9 mouse cellular contexts compared by ENCODE assay signal in the genomic region with DNA sequence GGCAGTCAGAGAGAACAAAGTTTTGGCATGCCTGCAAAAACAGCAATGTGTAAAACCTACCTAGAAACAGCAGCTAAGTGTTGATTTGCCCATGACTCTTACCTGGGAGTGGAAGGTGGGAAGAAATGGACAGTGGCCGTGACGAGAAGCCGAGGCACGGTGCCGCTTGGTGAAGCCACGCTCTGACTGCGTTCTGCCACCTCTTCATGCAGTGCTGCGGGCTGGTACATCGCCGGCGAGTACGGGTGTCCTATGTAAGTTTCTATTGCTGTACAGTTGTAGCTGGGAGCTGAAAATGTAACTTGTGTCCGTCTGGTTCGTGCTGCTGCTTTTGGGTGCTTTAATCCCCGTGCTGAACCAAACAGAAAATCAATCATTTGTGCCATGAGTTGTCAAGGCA.
A peak's percentile ranks its signal among the peaks of the same experiment; 100 is the strongest.
DNase-seq lines count a peak whose midpoint lies in the region; ATAC-seq and TF ChIP-seq lines count a peak whose summit lies in the region.
"Had no signal": no experiment of that assay in that cellular context is flagged by ENCODE, and none has a peak within 500 bp of the region (broad histone marks: within the 10 kb centered on the region; RNA-seq: fewer than 3 reads in every experiment).

No protein-coding gene starts in this region.

- H3K4me1 ChIP-seq in cerebellum, adult 2 months (ENCODE audit: control insufficient read depth, insufficient read depth, low read length): no peaks in the 10 kb centered on the region
- H3K4me1 ChIP-seq in hindbrain, embryonic 11.5 days (replicated peaks; ENCODE audit: control insufficient read depth, insufficient read depth, low read length): no peaks in the 10 kb centered on the region
- H3K4me1 ChIP-seq in midbrain, embryonic 14.5 days (ENCODE audit: control insufficient read depth, insufficient read depth, low read length): peaks cover 2% of the 10 kb centered on the region; the same call in 1 of the 2 replicates

- H3K36me3 ChIP-seq in hindbrain, embryonic 11.5 days (ENCODE audit: control insufficient read depth, insufficient read depth, low read length): no peaks in the 10 kb centered on the region
- H3K36me3 ChIP-seq in midbrain, embryonic 14.5 days (ENCODE audit: control insufficient read depth, insufficient read depth, low read length): no peaks in the 10 kb centered on the region

- no peak for TF ChIP-seq CTCF in cerebellum, adult 2 months (IDR thresholded peaks at IDR 0.05; ENCODE audit: borderline replicate concordance, insufficient read depth, low read depth, low read length)

- H3K27me3 ChIP-seq in cerebellum, adult 2 months (ENCODE audit: control insufficient read depth, insufficient read depth, low read length): no peaks in the 10 kb centered on the region
- H3K27me3 ChIP-seq in hindbrain, embryonic 11.5 days (ENCODE audit: control insufficient read depth, insufficient read depth, low read length): no peaks in the 10 kb centered on the region
- no peaks in the 10 kb centered on the region for H3K27me3 ChIP-seq in midbrain, embryonic 14.5 days (ENCODE audit: control insufficient read depth, insufficient read depth, low read length)

- H3K4me2 ChIP-seq in hindbrain, embryonic 11.5 days (replicated peaks; ENCODE audit: low read depth, low read length): no peak overlapping the region
- H3K4me2 ChIP-seq in midbrain, embryonic 14.5 days (ENCODE audit: low read length): peak overlapping the region; percentile 46

- WGBS in cerebellum, adult 2 months: 80% methylated on average over 15 of the region's 15 CpGs
- 80% methylated on average over 15 of the region's 15 CpGs for WGBS in hindbrain, embryonic 11.5 days
- WGBS in midbrain, embryonic 14.5 days: 79% methylated on average over 15 of the region's 15 CpGs

- TF ChIP-seq POLR2A in cerebellum, adult 2 months (IDR thresholded peaks at IDR 0.05; ENCODE audit: borderline replicate concordance, insufficient read depth, low read length): no peak

- H3K27ac ChIP-seq in cerebellum, adult 2 months (ENCODE audit: insufficient read depth, low read length): no peak overlapping the region
- no peak overlapping the region for H3K27ac ChIP-seq in hindbrain, embryonic 11.5 days (ENCODE audit: low read depth, low read length)
- peak overlapping the region; percentile 60 for H3K27ac ChIP-seq in midbrain, embryonic 14.5 days (replicated peaks; ENCODE audit: low read depth, low read length)

- ATAC-seq in hindbrain, embryonic 11.5 days (ENCODE audit: low FRiP score): 0 out of 2 replicates have a peak, but pooled peaks have one; percentile 25
- ATAC-seq in midbrain, embryonic 14.5 days (ENCODE audit: low FRiP score, low TSS enrichment): no peak
- ATAC-seq: inflammation-experienced regulatory T-cells, adult 6 months had no signal

- no peak overlapping the region for H3K9ac ChIP-seq in hindbrain, embryonic 11.5 days (ENCODE audit: low read depth, low read length)
- H3K9ac ChIP-seq in midbrain, embryonic 14.5 days (replicated peaks; ENCODE audit: low read length): peak overlapping the region; percentile 31; the same call in 1 of the 2 replicates

- H3K4me3 ChIP-seq in cerebellum, adult 2 months (replicated peaks; ENCODE audit: insufficient read depth, low read depth, low read length): peak overlapping the region; percentile 41
- H3K4me3 ChIP-seq in hindbrain, embryonic 11.5 days (ENCODE audit: low read depth, low read length): no peak overlapping the region
- peak overlapping the region; percentile 24; the same call in 1 of the 2 replicates for H3K4me3 ChIP-seq in midbrain, embryonic 14.5 days (replicated peaks; ENCODE audit: low read depth, low read length)

- peak; percentile 21 to 40 for DNase-seq in cerebellum, adult 2 months
- no peak for DNase-seq in cerebellum, adult 11 months
- peak; percentile 3 for DNase-seq in R1 (ENCODE audit: low read depth, low spot score)
- peak; percentile 6 for DNase-seq in hindbrain, embryonic 11.5 days (ENCODE audit: low spot score)
- DNase-seq in midbrain, embryonic 14.5 days: peak; percentile 28
- DNase-seq in Muller cell, postnatal 12 days (ENCODE audit: inconsistent ontology term): no peak
- DNase-seq in urinary bladder, postnatal 10 days (ENCODE audit: low spot score): no peak
- no peak for DNase-seq in adrenal gland, postnatal 25 days

- no peaks in the 10 kb centered on the region for H3K9me3 ChIP-seq in hindbrain, embryonic 11.5 days (ENCODE audit: control insufficient read depth, low read length)
- H3K9me3 ChIP-seq in midbrain, embryonic 14.5 days (ENCODE audit: control insufficient read depth, low read length): no peaks in the 10 kb centered on the region

Comparison
In these comparisons a context has a peak if more than half of its experiments do, and no peak if none do; other contexts are left out.
1. DNase-seq: peak in cerebellum, adult 2 months (2 of 2), R1 (single experiment), hindbrain, embryonic 11.5 days (single experiment) and midbrain, embryonic 14.5 days (single experiment); none in cerebellum, adult 11 months (single experiment), Muller cell, postnatal 12 days (single experiment), urinary bladder, postnatal 10 days (single experiment) and adrenal gland, postnatal 25 days (single experiment).